Mouse (Mus musculus): ENCODE results near the gene Pabpc4l.

Pabpc4l gene

GRCm38 (mm10) chr3:46447481-46448265 lies at the start of gene Pabpc4l:
TSS of gene Pabpc4l (minus strand) at chr3:46448219.
- DNase-seq (ENCODE audit: low read depth, low spot score): peak; percentile 43

- no peak for DNase-seq (ENCODE audit: low read depth, low spot score)
Measured at GRCm38 (mm10) chr3:46490989-46491259, 42.9 kb upstream of the Pabpc4l start.

GRCm38 (mm10) chr3:46490132-46490988 lies 42.3 kb upstream of the Pabpc4l start:
- DNase-seq (ENCODE audit: low read depth, low spot score): no peak

- DNase-seq (ENCODE audit: low read depth, low spot score): peak; percentile 81
Measured at GRCm38 (mm10) chr3:46486091-46486490, 38.1 kb upstream of the Pabpc4l start.

GRCm38 (mm10) chr3:46448266-46448532 lies 180 bp upstream of the Pabpc4l start:
- DNase-seq (ENCODE audit: low read depth, low spot score): no peak

GRCm38 (mm10) chr3:46431416-46431815 lies 16.6 kb downstream of the Pabpc4l start:
- no peak for DNase-seq (ENCODE audit: low read depth, low spot score)
